Mouse (Mus musculus): Measurements from ENCODE around the gene Eomes. TPM values are rescaled to one million over a fixed set of nuclear protein-coding genes. Genes with fewer than 3 reads are reported as not detected.
A peak's percentile ranks its signal among the peaks of the same experiment; 100 is the strongest.

Eomes gene
- polyA plus RNA-seq, 1 experiment from 2014 or later = not detected

DNA sequence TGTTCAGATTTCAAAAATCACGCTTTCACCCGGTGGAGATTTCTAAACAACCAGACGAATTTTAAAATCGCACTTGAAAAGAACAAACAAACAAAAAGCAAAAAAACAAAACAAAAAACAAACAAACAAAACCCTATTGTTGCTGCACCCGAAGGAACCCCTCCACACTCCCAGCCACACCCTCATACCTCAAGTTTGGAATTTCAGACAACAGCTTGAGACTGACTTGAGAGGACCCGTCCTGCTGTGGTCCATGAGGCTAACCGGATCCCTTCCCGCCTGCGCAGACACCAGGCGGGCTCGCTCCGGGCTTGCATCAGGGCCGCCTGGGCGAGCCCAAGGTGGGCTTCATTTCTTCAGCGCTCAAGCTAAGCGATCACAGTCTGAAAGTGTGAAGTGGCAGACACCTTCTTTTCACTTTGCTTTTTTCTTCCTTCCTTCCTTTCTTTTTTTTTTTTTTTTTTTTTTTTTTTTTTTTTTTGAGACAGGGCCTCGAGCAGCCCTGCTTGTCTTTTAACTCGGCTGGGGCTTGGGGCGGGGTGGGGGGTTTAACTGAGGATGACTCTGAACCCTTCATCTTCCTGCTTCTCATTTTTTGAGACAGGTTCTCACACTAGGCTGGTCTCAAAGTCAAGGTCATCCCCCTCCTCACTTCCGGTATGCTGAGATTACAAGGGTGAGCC lies 11.0 kb downstream of the Eomes start:
- peaks cover 36% of the 10 kb centered on the region for H3K4me1 ChIP-seq

DNA sequence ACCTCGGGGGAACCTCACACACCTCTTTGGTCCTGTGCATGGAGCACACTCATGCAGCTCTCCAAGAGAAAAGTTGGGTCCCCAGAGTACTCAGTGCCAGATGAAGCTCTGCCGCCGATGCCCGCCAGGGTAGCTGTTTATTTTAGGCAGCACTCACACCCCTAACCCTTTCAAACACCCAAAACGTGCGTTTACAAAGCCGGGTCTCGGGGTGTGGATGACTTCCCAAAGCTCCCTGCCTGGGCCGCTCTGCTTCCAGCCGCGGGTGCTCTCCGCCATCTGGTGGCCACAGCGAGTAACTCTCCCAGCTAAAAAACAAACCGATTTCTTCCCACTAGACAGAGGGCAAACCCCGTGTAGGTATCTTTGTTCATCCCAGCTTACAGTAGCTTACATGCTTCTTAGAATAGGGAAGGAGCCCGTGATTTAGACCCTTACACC lies 11.6 kb downstream of the Eomes start:
- Histone ChIP-seq H3K4me1 (peaks cover 36% of the 10 kb centered on the region), H3K27ac (no peak overlapping the region), H3K9me3 (replicated peaks) (no peaks in the 10 kb centered on the region), H3K36me3 (no peaks in the 10 kb centered on the region), H3K4me2 (peak overlapping the region; percentile 68), H3K4me3 (replicated peaks) (peak overlapping the region; percentile 40), H3K9ac (0 out of 2 replicates have a peak overlapping the region, but pooled peaks have one; percentile 25), H3K27me3 (peaks cover 79% of the 10 kb centered on the region)
- under 1% methylated on average over 16 of the region's 16 CpGs for WGBS
- peak; percentile 81 for ATAC-seq (replicated peaks; ENCODE audit: low FRiP score)

More for the DNA sequence above, 11.0 kb downstream of the Eomes start:
- Histone ChIP-seq H3K4me3 (replicated peaks) (peak overlapping the region; percentile 40), H3K27ac (no peak overlapping the region), H3K36me3 (no peaks in the 10 kb centered on the region), H3K27me3 (peaks cover 84% of the 10 kb centered on the region), H3K9ac (0 out of 2 replicates have a peak overlapping the region, but pooled peaks have one; percentile 26), H3K4me2 (peak overlapping the region; percentile 68), H3K9me3 (replicated peaks) (no peaks in the 10 kb centered on the region)
- WGBS = 1% methylated on average over 20 of the region's 20 CpGs
- peak; percentile 66; the same call in 1 of the 2 replicates for ATAC-seq (replicated peaks; ENCODE audit: low FRiP score)

GRCm38 (mm10) chr9:118491195-118491594 lies 13.2 kb downstream of the Eomes start:
- Histone ChIP-seq H3K36me3 (no peaks in the 10 kb centered on the region), H3K27ac (no peak overlapping the region), H3K27me3 (peaks cover 63% of the 10 kb centered on the region), H3K4me1 (peaks cover 36% of the 10 kb centered on the region), H3K9ac (no peak overlapping the region), H3K9me3 (replicated peaks) (no peaks in the 10 kb centered on the region), H3K4me3 (replicated peaks) (no peak overlapping the region), H3K4me2 (no peak overlapping the region)
- no peak for ATAC-seq (replicated peaks; ENCODE audit: low FRiP score)
- WGBS = 80% methylated on average over 4 of the region's 4 CpGs

DNA sequence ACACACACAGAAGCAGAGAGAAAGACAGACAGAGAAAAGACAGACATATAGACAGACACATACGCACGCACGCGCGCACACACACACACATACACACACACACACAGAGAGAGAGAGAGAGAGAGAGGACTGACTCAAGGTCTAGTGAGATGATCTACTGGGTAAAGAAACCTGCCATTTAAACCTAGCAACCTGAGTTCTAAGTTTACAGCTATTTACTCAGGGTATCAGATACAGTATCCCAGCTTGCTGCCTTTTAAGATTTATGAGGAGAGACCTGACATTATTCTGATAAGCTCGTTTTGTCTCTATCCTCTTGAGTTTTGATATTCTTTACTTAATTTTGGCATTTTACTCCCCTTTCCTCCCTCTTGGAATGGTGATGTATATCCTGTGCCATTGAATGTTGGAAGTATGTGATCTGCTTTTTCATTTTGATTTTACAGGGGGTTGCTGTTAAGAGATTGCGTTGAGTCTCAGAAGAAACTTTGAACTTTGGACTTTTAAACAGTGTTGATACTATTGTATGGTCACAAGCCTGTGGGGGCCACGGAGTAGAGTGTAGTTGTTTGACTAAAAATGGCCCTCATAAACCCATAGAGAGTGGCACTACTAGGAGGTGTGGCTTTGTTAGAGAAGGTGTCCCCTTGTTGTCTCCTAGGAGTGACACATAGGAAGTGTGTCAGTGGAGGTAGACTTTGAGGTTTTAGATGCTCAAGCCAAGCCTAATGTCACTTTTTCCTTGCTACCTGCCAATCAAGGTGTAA lies 15.1 kb downstream of the Eomes start:
- no peaks in the 10 kb centered on the region for H3K9me3 ChIP-seq (replicated peaks)
- H3K4me1 ChIP-seq = peaks cover 19% of the 10 kb centered on the region
- no peak for ATAC-seq (replicated peaks; ENCODE audit: low FRiP score)
- no peak overlapping the region for H3K4me2 ChIP-seq
- no peak overlapping the region for H3K9ac ChIP-seq
- no peaks in the 10 kb centered on the region for H3K36me3 ChIP-seq
- 86% methylated on average over 8 of the region's 8 CpGs for WGBS
- no peak overlapping the region for H3K4me3 ChIP-seq (replicated peaks)
- H3K27me3 ChIP-seq = peaks cover 44% of the 10 kb centered on the region
- no peak overlapping the region for H3K27ac ChIP-seq

DNA sequence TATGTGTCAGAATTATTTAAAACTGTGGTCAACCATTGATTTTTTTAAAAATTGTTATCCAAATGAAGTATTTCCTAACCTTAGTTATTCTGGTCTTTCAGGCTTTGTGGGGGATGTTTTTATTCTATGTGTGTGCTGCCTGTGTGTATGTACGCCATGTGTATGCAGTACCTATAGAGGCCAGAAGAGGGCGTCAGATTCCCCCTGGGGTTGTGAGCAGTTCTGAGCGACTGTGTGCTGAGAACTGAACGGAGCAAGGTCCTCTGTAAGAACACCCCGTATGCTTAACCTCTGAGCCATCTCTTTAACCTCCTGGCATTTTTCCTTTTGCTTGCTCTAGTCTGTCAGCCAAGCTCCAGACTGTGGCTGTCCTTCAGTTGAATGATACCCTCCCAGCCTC lies 16.1 kb downstream of the Eomes start:
- H3K27me3 ChIP-seq = peaks cover 34% of the 10 kb centered on the region
- no peak for ATAC-seq (replicated peaks; ENCODE audit: low FRiP score)
- H3K9ac ChIP-seq = no peak overlapping the region
- H3K36me3 ChIP-seq = no peaks in the 10 kb centered on the region
- WGBS = 90% methylated on average over 5 of the region's 5 CpGs
- peaks cover 9% of the 10 kb centered on the region for H3K4me1 ChIP-seq
- H3K27ac ChIP-seq = no peak overlapping the region
- no peak overlapping the region for H3K4me3 ChIP-seq (replicated peaks)
- H3K4me2 ChIP-seq = no peak overlapping the region
- H3K9me3 ChIP-seq (replicated peaks) = no peaks in the 10 kb centered on the region

GRCm38 (mm10) chr9:118495933-118496332 lies 17.9 kb downstream of the Eomes start:
- no peak for ATAC-seq (replicated peaks; ENCODE audit: low FRiP score)
- no peaks in the 10 kb centered on the region for H3K4me1 ChIP-seq
- 92% methylated on average over 3 of the region's 3 CpGs for WGBS

GRCm38 (mm10) chr9:118496952-118497351 lies 18.9 kb downstream of the Eomes start:
- peaks cover 11% of the 10 kb centered on the region for H3K27me3 ChIP-seq
- no peak overlapping the region for H3K9ac ChIP-seq
- H3K9me3 ChIP-seq (replicated peaks) = no peaks in the 10 kb centered on the region
- 83% methylated on average over 3 of the region's 3 CpGs for WGBS
- no peak overlapping the region for H3K4me3 ChIP-seq (replicated peaks)
- H3K27ac ChIP-seq = no peak overlapping the region
- H3K4me2 ChIP-seq = no peak overlapping the region
- no peaks in the 10 kb centered on the region for H3K36me3 ChIP-seq
- no peaks in the 10 kb centered on the region for H3K4me1 ChIP-seq
- ATAC-seq (replicated peaks; ENCODE audit: low FRiP score) = no peak

More at GRCm38 (mm10) chr9:118495933-118496332, 17.9 kb downstream of the Eomes start:
- H3K36me3 ChIP-seq = no peaks in the 10 kb centered on the region
- H3K9ac ChIP-seq = no peak overlapping the region
- H3K27me3 ChIP-seq = peaks cover 19% of the 10 kb centered on the region
- H3K9me3 ChIP-seq (replicated peaks) = no peaks in the 10 kb centered on the region
- H3K4me3 ChIP-seq (replicated peaks) = no peak overlapping the region
- H3K27ac ChIP-seq = no peak overlapping the region
- H3K4me2 ChIP-seq = no peak overlapping the region

DNA sequence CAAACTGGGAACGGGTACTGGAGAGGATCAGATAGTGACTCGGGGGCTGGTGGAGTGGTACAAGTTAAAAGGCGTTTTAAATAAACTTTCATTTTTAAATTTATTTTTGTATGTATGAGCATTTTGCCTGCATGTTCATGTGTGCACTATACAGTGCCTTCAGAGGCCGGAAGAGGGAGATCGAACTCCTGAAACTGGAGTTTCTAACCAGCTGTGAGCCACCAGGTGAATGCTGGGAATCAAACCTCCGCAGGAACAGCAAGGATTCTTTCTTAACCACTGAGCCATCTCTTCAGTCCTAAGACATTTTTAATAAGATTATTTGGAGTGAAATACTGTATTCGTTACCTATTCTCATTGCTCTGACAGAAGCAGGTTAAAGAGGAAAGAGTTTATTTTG lies 20.0 kb downstream of the Eomes start:
- Histone ChIP-seq H3K9me3 (replicated peaks) (no peaks in the 10 kb centered on the region), H3K36me3 (no peaks in the 10 kb centered on the region), H3K9ac (no peak overlapping the region), H3K27ac (no peak overlapping the region), H3K27me3 (0 out of 2 replicates have a peak, but pooled peaks cover 4% of the 10 kb centered on the region), H3K4me2 (no peak overlapping the region), H3K4me1 (no peaks in the 10 kb centered on the region), H3K4me3 (replicated peaks) (no peak overlapping the region)
- ATAC-seq (replicated peaks; ENCODE audit: low FRiP score) = no peak
- WGBS = 71% methylated on average over 7 of the region's 7 CpGs

DNA sequence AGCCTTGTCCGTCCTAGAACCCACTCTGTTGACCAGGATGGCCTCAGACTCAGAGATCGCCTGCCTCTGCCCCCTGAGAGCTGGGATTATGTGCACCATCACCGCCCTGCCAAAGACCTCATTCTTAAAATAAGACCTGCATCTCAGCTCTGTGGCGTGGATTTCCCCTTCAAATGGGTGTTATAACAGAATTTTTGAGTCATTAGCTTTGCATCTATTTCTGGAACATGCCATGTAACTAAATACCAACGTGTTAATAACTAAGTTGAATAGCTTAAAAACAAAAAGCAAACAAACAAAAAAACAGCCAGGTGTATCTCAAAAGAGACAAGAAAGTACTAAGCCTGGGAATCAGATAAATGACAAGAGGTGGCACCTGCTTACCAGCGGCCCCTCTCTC lies 23.0 kb downstream of the Eomes start:
- H3K27me3 ChIP-seq = no peaks in the 10 kb centered on the region
- WGBS = 76% methylated on average over 6 of the region's 6 CpGs

GRCm38 (mm10) chr9:118504656-118505055 lies 26.6 kb downstream of the Eomes start:
- H3K4me2 ChIP-seq = 0 out of 2 replicates have a peak overlapping the region, but pooled peaks have one; percentile 95
- H3K9ac ChIP-seq = 0 out of 2 replicates have a peak overlapping the region, but pooled peaks have one; percentile 14
- no peaks in the 10 kb centered on the region for H3K9me3 ChIP-seq (replicated peaks)
- H3K4me3 ChIP-seq (replicated peaks) = no peak overlapping the region
- peak; percentile 41 for ATAC-seq (replicated peaks; ENCODE audit: low FRiP score)
- 76% methylated on average over 3 of the region's 3 CpGs for WGBS
- H3K36me3 ChIP-seq = no peaks in the 10 kb centered on the region
- H3K27ac ChIP-seq = peak overlapping the region; percentile 71
- H3K27me3 ChIP-seq = no peaks in the 10 kb centered on the region
- H3K4me1 ChIP-seq = peaks cover 37% of the 10 kb centered on the region

More for the DNA sequence above, 23.0 kb downstream of the Eomes start:
- H3K9me3 ChIP-seq (replicated peaks) = no peaks in the 10 kb centered on the region
- ATAC-seq (replicated peaks; ENCODE audit: low FRiP score) = no peak
- peaks cover 9% of the 10 kb centered on the region for H3K4me1 ChIP-seq
- no peak overlapping the region for H3K4me3 ChIP-seq (replicated peaks)
- no peak overlapping the region for H3K9ac ChIP-seq
- H3K27ac ChIP-seq = no peak overlapping the region
- H3K4me2 ChIP-seq = no peak overlapping the region
- no peaks in the 10 kb centered on the region for H3K36me3 ChIP-seq

DNA sequence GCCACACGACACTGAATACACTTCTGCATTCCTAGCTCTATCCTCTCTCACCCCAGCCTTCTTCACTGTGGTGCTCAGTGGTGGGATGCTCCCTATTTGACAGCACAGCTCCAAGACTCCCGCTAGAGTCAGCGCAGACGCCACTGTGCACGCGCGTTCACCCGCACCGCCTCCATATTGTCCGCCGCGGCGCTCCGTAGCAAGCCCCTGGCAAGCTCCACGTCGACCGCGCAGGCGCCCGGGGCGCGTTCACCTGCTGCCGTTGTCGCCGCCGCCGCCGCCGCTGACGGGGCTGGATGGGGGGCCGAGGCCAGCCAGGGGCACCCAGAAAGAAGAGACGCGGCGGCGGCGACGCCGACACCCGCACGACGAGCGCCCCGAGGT lies 28.0 kb downstream of the Eomes start, which contains the start of gene Golga4:
Golga4 (plus strand) TSS at position 248 of the 384 bp plus-strand sequence.
- H3K4me2 ChIP-seq = peak within 1 kb of the TSS; percentile 95
- H3K27me3 ChIP-seq = no peaks in the 10 kb centered on the region
- peak; percentile 80 for ATAC-seq (replicated peaks; ENCODE audit: low FRiP score)
- H3K36me3 ChIP-seq = no peaks in the 10 kb centered on the region
- WGBS = under 1% methylated on average over 43 of the region's 43 CpGs
- peak within 1 kb of the TSS; percentile 82 for H3K27ac ChIP-seq
- H3K9ac ChIP-seq = peak within 1 kb of the TSS; percentile 93
- H3K4me3 ChIP-seq (replicated peaks) = peak within 1 kb of the TSS; percentile 94
- H3K4me1 ChIP-seq = peaks cover 48% of the 10 kb centered on the region
- H3K9me3 ChIP-seq (replicated peaks) = no peaks in the 10 kb centered on the region

Measured in kidney, embryonic 15.5 days (tissue).